Mouse (Mus musculus) retina, postnatal 7 days (tissue): ENCODE results near the gene Olfr1395.

Experiments used
- DNase-seq: peaks from one replicate; pipeline ENCODE4 v3.0.0-alpha.2; 2012; ENCODE audit warnings: low read depth, low spot score

The Olfr1395 gene

DNA sequence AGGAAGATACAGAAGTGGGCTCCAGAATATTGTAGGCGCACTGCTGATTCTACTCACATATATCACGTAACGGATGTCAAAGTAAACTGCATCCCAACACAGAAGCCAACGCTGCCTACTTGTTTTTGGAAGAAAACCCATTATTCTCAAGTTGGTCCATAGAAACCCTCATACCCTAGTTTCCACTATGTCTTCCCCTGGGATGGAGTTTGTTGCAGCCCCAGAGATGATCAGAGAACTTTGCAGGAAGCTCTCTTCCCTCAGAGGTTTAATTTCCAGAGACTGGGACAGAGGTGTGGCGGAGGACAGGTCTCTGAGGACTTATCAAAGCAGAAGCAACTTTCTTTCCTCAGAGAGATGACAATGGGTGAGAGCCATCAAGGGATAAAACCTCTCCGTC is at the start of gene Olfr1395:
Gene Olfr1395, plus strand, starts transcription at position 301 of the 400 bp plus-strand sequence.
- no peak for DNase-seq

DNA sequence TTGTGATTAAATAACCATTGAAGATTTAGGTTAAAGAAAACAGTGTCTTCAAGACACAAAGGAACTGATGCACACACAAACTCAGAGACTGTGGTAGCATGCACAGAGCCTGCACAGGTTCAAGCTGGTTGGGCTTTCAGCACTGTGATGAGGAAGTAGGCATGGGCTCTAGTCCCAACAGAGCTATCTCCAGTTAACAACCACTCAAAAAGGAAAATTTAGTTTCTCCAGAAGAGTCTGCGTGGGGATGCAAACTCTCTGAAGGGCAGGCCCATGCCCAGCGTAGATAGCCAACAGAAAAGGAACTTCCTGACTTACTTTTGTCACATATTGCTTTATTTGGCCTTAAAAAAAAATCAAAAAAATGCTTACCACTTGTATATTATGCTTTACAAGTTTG is 49.3 kb upstream of the Olfr1395 start:
- DNase-seq: no peak

DNA sequence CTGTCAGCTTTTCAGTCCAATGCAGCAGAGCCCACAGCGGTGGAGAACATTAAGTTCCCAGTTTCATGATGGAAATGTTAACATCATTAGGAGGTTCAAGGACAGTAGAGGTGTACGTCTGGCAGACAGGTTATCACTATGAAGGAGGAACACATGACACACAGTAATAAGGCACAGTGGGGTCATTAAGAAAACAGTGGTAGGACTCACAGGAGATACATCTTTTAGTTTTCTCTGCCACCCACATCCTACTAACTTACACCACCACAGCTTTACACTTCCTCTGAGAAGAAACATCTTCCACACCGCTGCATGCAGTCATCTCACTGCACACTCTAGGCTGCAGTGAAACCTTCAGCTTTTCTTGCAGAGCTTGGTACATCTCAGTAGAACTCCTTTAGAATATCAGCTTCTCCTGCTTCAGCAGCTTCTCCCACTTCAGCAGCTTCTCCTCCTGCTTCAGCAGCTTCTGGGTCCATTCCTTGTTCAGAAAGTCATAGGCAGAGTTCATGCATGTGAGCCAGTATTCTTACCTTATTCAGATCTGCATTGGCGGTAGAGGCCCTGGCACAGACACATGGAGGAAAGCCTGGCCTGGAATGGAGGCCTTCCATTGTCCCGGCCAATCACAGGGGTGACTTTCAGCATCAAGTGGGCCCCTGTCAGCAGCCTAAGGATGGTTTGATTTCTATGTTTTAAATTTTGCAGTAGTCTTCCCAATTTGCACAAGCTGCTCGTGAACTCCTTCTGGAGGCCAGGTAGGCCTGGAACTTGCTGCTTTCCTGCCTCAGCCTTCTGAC is 48.0 kb upstream of the Olfr1395 start:
- DNase-seq: no peak

DNA sequence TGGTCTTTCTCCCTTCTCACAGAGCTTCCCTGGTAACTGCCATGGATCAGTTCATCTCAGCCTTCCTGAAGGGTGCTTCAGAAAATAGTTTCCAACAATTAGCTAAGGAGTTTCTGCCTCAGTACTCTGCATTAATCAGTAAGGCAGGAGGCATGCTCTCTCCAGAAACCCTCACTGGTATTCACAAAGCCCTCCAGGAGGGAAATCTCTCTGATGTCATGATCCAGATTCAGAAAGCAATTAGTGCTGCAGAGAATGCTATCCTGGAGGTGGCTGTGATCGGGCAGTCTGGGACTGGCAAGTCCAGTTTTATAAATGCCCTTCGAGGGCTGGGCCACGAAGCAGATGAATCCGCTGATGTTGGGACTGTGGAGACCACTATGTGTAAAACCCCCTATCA is 46.7 kb upstream of the Olfr1395 start:
- DNase-seq: no peak

DNA sequence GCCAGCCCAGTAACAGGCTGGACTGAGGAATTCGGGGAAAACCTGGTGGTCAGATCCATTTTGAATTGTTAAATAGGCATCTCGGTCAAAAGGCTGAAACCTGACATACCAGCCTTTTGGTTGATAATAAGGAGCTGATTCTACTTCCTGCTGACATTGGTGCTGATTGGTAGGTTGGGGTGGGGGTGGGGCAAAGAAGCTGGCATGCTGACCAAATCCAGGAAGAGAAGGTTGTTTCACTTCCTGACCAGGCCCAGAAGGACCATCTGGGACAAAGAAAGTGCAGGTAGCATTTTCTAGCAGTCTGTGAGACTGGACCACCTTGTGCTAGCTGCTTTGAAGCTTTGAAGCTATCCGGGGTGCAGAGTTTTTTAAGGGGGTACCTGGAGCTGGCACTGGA is 41.7 kb upstream of the Olfr1395 start:
- no peak for DNase-seq

DNA sequence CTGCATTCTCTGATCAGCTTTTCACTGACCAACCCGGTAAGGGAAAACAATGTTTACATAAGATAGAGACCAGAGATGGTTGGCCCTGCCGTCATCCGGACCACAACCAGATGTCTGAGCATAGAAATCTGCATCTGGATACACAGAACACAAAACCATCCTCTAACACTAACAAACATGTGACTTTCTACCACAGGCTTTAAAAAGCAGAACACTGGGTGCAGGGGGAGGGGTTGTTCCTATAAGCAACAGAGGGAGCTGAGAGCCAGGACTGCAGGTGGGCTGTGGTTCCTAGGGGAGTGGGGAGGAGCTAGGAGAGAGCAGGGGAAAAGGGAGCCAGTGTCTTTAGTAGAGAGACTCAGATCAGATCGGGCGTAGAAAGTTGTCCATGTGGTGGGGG is 40.6 kb upstream of the Olfr1395 start:
- no peak for DNase-seq

DNA sequence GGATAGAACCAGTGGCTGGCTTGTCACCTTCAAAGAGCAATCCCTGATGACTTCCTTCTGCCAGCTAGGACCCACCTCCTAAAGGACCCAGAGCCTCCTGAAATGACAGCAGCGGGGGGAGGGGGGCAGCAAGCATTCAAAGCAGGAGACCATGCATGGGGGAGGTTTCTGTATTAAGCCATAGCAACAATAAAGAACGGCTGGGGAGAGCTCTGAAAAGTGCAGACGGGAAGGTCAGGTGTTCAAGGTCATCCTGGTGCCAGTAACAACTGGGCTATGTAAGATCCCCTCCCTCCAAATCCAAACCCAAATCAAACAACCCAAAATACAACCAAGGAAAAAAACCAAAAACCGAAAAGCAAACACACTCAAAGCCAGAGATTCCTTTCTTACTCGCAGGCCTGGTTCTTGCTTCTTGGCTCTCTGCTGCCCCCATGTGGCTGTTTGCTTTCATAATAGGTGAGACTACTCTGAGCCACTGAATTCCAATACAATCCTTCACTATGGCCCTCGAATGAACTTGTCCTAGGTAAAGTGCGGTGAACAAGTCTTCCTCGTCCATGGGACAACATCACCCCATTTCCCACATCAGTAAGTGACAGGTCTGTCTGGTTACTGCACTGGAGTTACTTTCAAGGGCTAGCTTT is 38.9 kb upstream of the Olfr1395 start:
- peak; percentile 65 for DNase-seq

DNA sequence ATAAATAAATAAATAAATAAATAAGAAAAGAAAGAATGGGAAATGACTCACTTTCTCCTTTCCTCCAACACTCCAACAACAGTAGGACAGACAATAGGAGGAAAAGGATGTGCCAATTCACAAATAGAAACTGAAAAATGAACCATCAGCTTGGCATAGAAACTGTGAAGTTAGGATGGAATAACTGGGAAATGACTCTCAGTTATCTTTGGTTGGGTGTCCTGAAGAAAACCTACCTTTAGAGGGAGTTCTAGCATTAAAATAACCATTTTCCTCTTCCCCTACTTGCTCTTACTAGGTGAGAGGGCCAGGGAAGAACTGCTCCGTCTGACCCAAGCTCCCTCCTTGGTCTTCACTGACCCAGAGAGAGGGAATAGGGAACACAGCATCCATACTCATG is 36.3 kb upstream of the Olfr1395 start:
- DNase-seq: no peak

DNA sequence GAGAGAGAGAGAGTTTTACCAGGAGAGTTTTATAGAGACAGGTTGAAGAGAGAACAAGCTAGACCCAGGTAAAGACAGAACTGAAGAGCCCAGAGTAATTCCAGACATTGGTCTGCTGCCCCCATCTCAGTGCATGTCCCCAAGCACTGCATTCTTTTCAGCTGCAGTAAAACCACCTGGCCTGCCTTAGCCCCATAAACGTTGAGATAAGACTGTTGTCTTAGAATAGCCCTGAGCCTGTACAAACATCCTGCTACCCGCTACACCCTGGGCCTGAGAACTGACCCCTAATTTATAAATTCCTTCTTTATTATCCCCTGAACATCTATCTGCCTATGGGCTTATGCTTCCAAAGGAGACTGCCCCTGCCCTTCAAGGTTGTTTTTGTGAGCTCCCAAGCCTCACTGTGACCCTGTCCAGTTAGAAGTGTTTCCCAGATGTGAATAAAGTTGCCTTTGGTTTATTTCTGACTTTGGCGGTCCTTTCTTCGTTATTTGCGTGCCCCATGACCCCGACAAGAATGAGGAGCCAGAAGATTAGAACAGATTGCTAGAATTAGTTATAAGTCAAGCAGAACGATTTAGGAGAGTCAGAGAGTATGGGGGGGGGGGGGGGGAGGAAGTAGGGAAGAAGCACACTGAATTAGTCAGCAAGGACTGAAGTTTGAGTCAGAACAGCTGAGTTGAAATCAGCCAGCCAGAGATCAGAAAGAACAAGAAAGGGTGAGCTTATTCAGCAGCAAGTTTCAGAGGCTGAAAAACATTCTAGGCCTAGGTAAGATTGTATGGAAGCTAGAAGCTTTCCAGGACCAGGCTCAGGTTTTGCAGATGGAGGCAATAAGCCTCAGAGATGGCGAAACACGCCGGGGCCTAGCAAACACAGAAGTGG is 34.2 kb upstream of the Olfr1395 start:
- no peak for DNase-seq

DNA sequence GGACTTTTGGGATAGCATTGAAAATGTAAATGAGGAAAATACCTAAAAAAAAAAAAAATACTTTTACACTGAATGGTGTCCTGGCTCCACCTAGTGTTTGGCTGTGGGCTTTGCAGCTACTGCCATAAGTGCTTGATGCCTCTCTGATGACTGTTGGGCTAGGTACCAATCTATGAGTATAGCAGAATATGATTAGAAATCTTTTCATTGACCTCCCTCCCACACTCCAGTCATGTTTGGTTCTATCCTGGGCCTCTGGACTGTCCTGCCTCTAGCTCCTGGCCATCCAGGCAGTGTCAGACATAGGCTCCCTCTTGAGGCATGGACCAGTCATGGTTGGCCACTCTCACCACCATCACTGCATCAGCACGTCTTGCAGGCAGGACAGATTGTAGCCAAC is 33.2 kb upstream of the Olfr1395 start:
- no peak for DNase-seq

DNA sequence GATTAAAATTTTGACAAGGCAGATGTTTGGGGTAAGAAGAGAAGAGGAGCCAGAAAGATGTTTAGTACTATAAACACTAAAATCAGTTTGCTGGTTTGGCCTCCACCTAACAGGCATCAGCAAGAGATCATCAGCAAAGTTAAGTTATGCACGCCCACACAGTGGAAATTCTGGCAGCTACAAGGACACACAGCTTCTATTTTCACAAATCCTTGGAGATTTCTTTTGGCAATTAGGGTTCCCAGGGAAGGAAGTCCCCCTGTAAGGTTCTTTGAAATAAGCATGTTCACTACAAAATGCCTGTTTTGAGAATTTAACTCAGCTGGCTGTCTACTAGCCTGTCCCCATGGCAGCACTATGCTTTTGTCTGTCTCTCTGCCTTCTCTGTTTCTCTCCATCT is 31.1 kb upstream of the Olfr1395 start:
- no peak for DNase-seq

DNA sequence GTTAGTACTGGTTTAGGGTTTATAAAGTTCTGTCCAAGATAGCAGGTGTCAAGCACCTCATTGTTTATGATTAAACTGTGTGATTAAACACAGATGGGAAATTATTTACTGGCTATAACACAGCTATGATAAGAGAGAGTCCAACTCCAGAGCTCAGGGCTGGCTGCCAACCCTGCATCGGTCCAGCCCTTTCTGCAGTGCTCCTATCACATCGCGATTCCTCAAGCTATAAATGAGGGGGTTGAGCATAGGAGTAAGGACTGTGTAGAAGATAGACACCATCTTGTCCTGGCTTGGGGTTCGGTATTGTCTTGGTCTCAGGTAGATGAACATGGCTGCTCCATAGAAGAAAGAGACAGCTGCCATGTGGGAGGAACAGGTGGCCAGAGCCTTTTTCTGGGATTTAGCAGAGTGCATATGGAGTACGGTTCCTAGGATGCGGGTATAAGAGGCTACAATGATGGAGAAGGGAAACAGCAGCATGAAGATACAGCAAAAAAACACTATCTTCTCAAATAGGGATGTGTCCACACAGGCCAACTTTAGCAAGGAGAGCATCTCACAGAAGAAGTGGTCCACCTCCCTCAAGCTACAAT is 29.4 kb upstream of the Olfr1395 start:
- no peak for DNase-seq

DNA sequence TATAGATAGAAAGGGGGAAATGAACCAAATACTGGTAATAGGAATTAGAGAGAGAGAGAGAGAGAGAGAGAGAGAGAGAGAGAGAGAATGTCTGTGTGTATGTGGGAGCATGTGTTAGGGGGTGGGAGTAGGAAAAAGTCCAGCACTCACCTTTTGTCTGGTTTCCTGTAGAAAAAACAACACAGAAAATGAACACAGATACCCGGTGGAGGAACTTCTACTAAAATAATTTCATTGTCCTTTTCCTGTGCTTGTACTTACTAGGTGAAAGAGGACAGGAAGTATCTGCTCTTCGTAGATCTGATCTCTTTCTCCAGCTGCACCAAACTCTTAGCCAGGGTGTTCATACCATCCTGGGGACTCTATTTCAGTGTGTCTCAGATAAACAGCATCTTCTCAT is 27.9 kb upstream of the Olfr1395 start:
- no peak for DNase-seq

DNA sequence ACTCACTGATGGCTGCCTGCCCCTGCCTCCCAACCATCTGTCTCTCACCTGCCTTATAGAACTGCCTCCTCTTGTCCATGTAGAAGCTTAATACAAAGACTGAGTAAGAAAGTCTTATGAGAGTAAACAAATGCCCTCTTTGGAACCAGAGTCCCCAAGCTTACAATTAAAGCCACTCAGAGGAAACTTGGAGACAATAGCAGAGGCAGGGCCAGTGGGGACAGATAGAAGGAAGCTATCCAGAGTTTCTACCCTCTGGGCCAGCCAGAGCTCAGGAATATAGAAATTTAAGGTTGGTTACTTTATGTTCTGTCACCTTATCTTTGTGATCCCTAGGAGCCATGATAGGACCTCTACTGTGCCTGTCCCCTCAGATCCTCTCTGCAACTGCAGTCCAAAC is 27.3 kb upstream of the Olfr1395 start, which contains the start of gene Olfr1396:
Gene Olfr1396, minus strand, starts transcription at position 101 of the 400 bp plus-strand sequence.
- no peak for DNase-seq

DNA sequence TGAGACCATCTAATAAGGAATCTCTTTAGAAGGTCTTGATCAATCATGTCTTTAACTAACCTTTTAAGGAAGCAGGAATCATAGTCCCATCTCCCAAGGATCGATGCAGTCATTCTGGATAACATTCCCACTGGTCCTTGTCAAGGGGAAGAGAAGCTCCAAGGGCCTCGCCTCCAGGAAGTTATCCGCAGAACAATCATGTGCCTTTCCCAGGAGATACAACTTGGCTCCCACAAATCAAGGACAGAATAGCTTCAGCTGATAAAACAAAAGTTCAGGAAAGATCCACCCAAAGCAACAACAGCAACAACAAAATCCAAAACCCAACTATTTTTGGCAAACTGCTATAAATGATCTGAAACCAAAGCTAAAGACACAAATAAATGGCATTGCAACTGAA is 22.4 kb upstream of the Olfr1395 start:
- no peak for DNase-seq

DNA sequence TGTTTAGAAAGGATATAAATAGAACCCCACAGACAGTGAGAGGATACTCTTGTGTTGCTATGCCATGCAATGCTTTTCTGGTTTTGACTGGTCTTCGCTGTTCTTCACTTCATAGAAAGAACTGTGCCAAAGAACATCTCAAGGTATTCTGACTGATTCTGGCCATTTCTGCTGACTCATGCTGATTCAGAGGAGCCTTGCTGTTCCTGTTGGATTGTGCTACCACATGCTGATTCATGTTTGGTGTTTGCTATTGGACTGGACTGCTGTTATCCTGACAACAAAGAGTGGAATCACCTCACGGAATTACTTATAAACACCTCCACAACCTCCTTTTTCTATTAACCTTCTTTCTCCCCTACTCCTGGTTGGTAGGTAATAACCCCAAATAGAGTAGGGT is 17.9 kb upstream of the Olfr1395 start:
- DNase-seq: no peak

DNA sequence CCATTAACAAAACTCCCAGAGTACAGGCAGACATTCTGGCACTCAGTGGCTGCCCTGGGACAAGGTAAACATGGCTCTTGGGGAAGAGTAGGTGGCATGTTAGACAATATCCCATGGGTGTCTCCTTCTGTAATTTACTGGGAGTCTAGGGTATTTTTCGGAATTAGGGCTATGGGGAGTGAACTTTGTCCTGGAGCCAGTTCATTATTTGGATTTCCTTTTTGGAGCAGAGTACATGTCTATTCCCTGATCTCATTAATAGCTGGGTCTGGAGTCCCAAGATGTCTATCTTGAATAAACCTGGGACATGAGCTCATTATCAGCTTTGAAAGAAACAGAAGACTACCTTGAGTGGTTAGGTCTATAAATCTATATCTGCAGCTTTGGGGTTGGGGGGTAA is 12.0 kb downstream of the Olfr1395 start, which contains the start of gene Olfr1394:
Gene Olfr1394, plus strand, starts transcription at position 301 of the 400 bp plus-strand sequence.
- no peak for DNase-seq

DNA sequence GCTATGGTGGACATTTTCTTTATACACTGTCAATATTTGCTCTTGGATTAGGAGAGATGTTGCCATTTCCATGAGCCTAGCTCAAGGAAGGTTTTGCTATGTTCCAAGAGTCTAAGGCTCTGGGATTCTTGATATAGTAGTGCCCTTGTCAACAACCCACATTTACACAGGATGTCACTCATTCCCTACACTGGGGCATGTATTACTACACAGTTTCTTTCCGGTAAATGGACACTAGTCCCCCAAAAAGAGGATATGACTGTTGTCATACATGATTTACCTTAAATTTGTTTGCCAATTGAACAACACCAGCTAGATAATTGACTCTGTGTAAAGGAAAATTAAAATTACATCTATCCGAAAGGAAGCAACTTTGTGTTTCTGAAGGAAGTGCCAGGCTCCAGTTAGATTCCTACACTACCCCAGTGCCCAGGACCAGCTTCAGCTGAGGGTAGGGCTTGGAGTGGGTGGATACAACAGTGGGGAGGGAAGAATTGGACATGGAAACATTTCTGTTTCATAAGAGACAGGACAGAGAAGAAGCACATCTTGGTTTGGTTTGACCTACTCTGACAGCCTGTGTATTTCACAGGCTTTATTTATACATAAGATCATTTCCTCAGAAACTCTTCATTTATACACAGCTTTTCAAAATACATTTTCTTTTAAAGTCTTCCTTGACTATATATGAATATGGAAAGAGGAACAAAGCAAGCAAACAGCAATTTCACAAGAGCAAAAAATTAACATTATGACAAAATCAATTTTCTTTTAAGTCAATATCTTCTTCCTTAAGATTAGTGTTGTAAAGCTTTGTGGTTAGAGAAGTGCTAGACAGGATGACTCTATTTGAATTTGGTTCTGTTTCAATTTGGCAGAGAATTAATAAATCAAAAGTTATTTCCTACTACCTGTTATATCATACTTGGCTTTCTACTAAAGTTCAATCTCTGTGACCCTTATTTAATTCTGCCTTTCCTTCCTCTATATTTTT is 15.0 kb downstream of the Olfr1395 start:
- DNase-seq: no peak

DNA sequence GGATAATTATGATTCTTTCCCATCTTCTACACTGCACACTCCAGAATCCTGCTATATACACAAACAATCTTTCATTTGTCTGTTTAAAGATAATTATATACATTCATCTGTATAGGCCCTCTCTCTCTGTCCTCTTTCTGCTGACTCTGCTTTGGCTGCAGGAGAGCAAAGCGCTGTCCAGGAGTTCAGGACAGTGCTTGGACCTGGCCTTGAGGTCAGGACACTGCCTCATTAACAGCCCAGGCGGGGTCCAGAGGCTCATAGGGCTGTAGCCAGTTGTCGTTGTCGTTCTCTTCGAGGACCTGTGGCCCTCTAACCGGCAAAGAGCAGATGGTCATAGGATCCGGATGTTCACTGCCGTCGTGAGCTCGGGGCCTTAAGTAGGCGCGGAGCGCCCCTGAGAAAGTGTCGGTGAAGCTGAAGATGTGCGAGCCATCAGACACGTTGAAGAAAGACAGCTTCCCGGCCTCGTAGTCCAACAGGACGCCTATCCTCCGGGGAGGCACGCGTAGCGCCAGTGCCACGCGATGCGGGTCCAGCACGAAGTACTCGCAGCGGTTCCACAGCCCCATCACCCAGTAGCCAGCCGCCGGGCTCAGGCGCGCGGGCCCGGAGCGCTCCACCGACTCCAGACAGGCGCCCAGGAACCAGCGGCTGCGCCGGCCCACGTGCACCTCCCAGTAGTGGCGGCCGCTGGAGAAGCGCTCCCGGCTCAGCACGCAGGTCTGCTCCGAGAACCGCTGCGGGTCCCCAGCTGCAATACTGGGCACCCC is 27.0 kb downstream of the Olfr1395 start:
- DNase-seq: no peak

DNA sequence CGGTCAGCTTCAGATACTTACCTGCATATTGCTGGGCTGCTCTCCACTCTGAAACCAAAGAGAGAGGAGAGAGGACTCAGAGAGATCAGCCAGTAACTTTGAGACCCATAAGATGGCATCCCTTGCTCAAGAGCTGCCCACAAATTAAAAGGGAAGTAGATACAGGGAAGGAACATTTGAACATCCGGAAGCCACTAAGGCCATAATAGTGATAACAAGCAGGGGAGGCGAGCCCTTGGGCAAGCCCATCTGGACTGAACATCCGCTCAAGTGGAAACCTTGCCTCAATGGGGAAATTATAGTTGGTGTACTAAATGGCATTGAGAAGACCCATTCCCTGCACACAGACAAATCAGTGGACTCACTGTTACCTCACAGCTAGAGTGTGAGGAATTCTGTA is 28.5 kb downstream of the Olfr1395 start:
- DNase-seq: no peak
